Mouse (Mus musculus): ENCODE results near the gene Zfp423.

Gene Zfp423

GRCm38 (mm10) chr8:87660916-87661910, 298.2 kb downstream of the Zfp423 start:
- DNase-seq = no peak

GRCm38 (mm10) chr8:87660029-87660915, 299.1 kb downstream of the Zfp423 start:
- no peak for DNase-seq

- DNase-seq = no peak
Observed at GRCm38 (mm10) chr8:87657488-87657887, 301.9 kb downstream of the Zfp423 start.

GRCm38 (mm10) chr8:87656484-87657230, 302.7 kb downstream of the Zfp423 start:
- DNase-seq = peak; percentile 31

GRCm38 (mm10) chr8:87655946-87656345, 303.4 kb downstream of the Zfp423 start:
- DNase-seq = no peak

- no peak for DNase-seq
Observed at GRCm38 (mm10) chr8:87647781-87648180, 311.6 kb downstream of the Zfp423 start.

GRCm38 (mm10) chr8:87645829-87646483, 313.4 kb downstream of the Zfp423 start:
- DNase-seq = no peak

- no peak for DNase-seq
Observed at GRCm38 (mm10) chr8:87645371-87645770, 314.0 kb downstream of the Zfp423 start.

GRCm38 (mm10) chr8:87640930-87641329, 318.5 kb downstream of the Zfp423 start:
- no peak for DNase-seq

- DNase-seq = no peak
Observed at GRCm38 (mm10) chr8:87636226-87636742, 323.1 kb downstream of the Zfp423 start.

GRCm38 (mm10) chr8:87631776-87632175, 327.6 kb downstream of the Zfp423 start:
- DNase-seq = no peak

- DNase-seq = no peak
Observed at GRCm38 (mm10) chr8:87629656-87630055, 329.7 kb downstream of the Zfp423 start.

GRCm38 (mm10) chr8:87621181-87621580, 338.2 kb downstream of the Zfp423 start:
- no peak for DNase-seq

GRCm38 (mm10) chr8:87620225-87620624, 339.2 kb downstream of the Zfp423 start:
- DNase-seq = no peak

GRCm38 (mm10) chr8:87619529-87619928, 339.9 kb downstream of the Zfp423 start:
- DNase-seq = no peak

GRCm38 (mm10) chr8:87619118-87619517, 340.3 kb downstream of the Zfp423 start:
- DNase-seq = no peak

GRCm38 (mm10) chr8:87613701-87614100, 345.7 kb downstream of the Zfp423 start:
- DNase-seq = no peak

All from kidney, adult 11 months (tissue).